Mouse (Mus musculus): ENCODE measurements at regions not wholly inside any gene's neighbourhood (a gene's known extent, or its start where the extent isn't known, plus 50 kb on each side); places are given as distances from the start of the nearest gene placed in this dataset.

DNA sequence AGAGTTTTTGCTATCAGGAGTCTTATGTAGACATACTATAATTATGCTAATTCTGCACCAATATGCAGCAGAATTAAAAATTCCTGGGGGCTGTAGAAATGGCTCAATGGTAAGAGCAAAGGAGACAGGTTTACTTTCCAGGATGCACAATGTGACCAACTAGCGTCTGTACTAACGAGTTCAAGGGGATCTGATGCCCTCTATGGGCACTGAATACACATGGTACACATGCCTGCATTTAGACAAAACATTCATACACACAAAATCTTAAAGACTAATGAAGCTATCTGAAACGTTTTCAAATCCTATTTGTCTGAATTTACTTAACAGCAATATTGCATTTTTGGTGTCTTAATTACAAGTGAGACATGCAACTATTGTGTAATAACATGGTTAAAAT is 254.8 kb downstream of the Etv1 start:
- TF ChIP-seq CTCF (IDR thresholded peaks at IDR 0.05; ENCODE audit: low read depth, low read length) (no peak), POLR2A (IDR thresholded peaks at IDR 0.05; ENCODE audit: borderline replicate concordance, low read depth, low read length) (no peak)

Data from bone marrow macrophage, adult 2 months (primary cell).